Mouse (Mus musculus): ENCODE results near the gene Lrrc36. TPM values are rescaled to one million over a fixed set of nuclear protein-coding genes. Genes with fewer than 3 reads are reported as not detected.

Gene Lrrc36
- polyA plus RNA-seq, 1 experiment = not detected

GRCm38 (mm10) chr8:105419800-105420199 lies 6.4 kb downstream of the Lrrc36 start:
- TF ChIP-seq FLI1 (IDR thresholded peaks at IDR 0.05; ENCODE audit: low read length) (no peak), GATA1 (IDR thresholded peaks at IDR 0.05; ENCODE audit: borderline replicate concordance, low read length) (no peak)
- Histone ChIP-seq H3K4me3 (replicated peaks) (no peak overlapping the region), H3K4me1 (no peaks in the 10 kb centered on the region), H3K36me3 (replicated peaks; ENCODE audit: low read length) (no peaks in the 10 kb centered on the region), H3K9me3 (peaks cover 15% of the 10 kb centered on the region), H3K27me3 (replicated peaks) (peaks cover 18% of the 10 kb centered on the region)

- no peak overlapping the region for H3K4me3 ChIP-seq (replicated peaks)
- no peaks in the 10 kb centered on the region for H3K4me1 ChIP-seq
- no peak for TF ChIP-seq GATA1 (IDR thresholded peaks at IDR 0.05; ENCODE audit: borderline replicate concordance, low read length)
- no peak for TF ChIP-seq FLI1 (IDR thresholded peaks at IDR 0.05; ENCODE audit: low read length)
- H3K36me3 ChIP-seq (replicated peaks; ENCODE audit: low read length) = no peaks in the 10 kb centered on the region
- peaks cover 16% of the 10 kb centered on the region for H3K27me3 ChIP-seq (replicated peaks)
- H3K9me3 ChIP-seq = peaks cover 11% of the 10 kb centered on the region
Measured at GRCm38 (mm10) chr8:105422006-105422405, 8.6 kb downstream of the Lrrc36 start.

GRCm38 (mm10) chr8:105426878-105427277 lies 13.5 kb downstream of the Lrrc36 start:
- H3K4me1 ChIP-seq = peaks cover 7% of the 10 kb centered on the region
- H3K27me3 ChIP-seq (replicated peaks) = peaks cover 18% of the 10 kb centered on the region
- H3K4me3 ChIP-seq (replicated peaks) = no peak overlapping the region
- H3K36me3 ChIP-seq (replicated peaks; ENCODE audit: low read length) = no peaks in the 10 kb centered on the region
- 0 out of 2 replicates have a peak, but pooled peaks cover under 1% of the 10 kb centered on the region for H3K9me3 ChIP-seq
- TF ChIP-seq GATA1 (IDR thresholded peaks at IDR 0.05; ENCODE audit: borderline replicate concordance, low read length) = no peak
- TF ChIP-seq FLI1 (IDR thresholded peaks at IDR 0.05; ENCODE audit: low read length) = no peak

GRCm38 (mm10) chr8:105431743-105432515 lies 18.6 kb downstream of the Lrrc36 start:
- Histone ChIP-seq H3K4me1 (peaks cover 7% of the 10 kb centered on the region), H3K4me3 (replicated peaks) (no peak overlapping the region), H3K9me3 (no peaks in the 10 kb centered on the region), H3K36me3 (replicated peaks; ENCODE audit: low read length) (no peaks in the 10 kb centered on the region), H3K27me3 (replicated peaks) (peaks cover 33% of the 10 kb centered on the region)
- no peak for TF ChIP-seq GATA1 (IDR thresholded peaks at IDR 0.05; ENCODE audit: borderline replicate concordance, low read length)
- no peak for TF ChIP-seq FLI1 (IDR thresholded peaks at IDR 0.05; ENCODE audit: low read length)

GRCm38 (mm10) chr8:105433021-105433420 lies 19.6 kb downstream of the Lrrc36 start:
- TF ChIP-seq FLI1 (IDR thresholded peaks at IDR 0.05; ENCODE audit: low read length) (no peak), GATA1 (IDR thresholded peaks at IDR 0.05; ENCODE audit: borderline replicate concordance, low read length) (no peak)
- H3K4me1 ChIP-seq = peaks cover 7% of the 10 kb centered on the region
- no peaks in the 10 kb centered on the region for H3K36me3 ChIP-seq (replicated peaks; ENCODE audit: low read length)
- no peaks in the 10 kb centered on the region for H3K9me3 ChIP-seq
- H3K27me3 ChIP-seq (replicated peaks) = peaks cover 36% of the 10 kb centered on the region
- H3K4me3 ChIP-seq (replicated peaks) = no peak overlapping the region

- Histone ChIP-seq H3K36me3 (replicated peaks; ENCODE audit: low read length) (no peaks in the 10 kb centered on the region), H3K4me1 (peaks cover 7% of the 10 kb centered on the region)
- no peak for TF ChIP-seq GATA1 (IDR thresholded peaks at IDR 0.05; ENCODE audit: borderline replicate concordance, low read length)
- TF ChIP-seq FLI1 (IDR thresholded peaks at IDR 0.05; ENCODE audit: low read length) = no peak
Measured at GRCm38 (mm10) chr8:105433511-105433910, 20.1 kb downstream of the Lrrc36 start.

GRCm38 (mm10) chr8:105434136-105434535 lies 20.8 kb downstream of the Lrrc36 start:
- Histone ChIP-seq H3K9me3 (no peaks in the 10 kb centered on the region), H3K27me3 (replicated peaks) (peaks cover 35% of the 10 kb centered on the region), H3K36me3 (replicated peaks; ENCODE audit: low read length) (no peaks in the 10 kb centered on the region), H3K4me3 (replicated peaks) (no peak overlapping the region), H3K4me1 (peaks cover 4% of the 10 kb centered on the region)
- TF ChIP-seq FLI1 (IDR thresholded peaks at IDR 0.05; ENCODE audit: low read length) (no peak), GATA1 (IDR thresholded peaks at IDR 0.05; ENCODE audit: borderline replicate concordance, low read length) (no peak)

More at GRCm38 (mm10) chr8:105433511-105433910, 20.1 kb downstream of the Lrrc36 start:
- H3K4me3 ChIP-seq (replicated peaks) = no peak overlapping the region
- H3K27me3 ChIP-seq (replicated peaks) = peaks cover 36% of the 10 kb centered on the region
- no peaks in the 10 kb centered on the region for H3K9me3 ChIP-seq

GRCm38 (mm10) chr8:105436218-105436617 lies 22.8 kb downstream of the Lrrc36 start:
- TF ChIP-seq FLI1 (IDR thresholded peaks at IDR 0.05; ENCODE audit: low read length) (no peak), GATA1 (IDR thresholded peaks at IDR 0.05; ENCODE audit: borderline replicate concordance, low read length) (no peak)
- Histone ChIP-seq H3K27me3 (replicated peaks) (peaks cover 37% of the 10 kb centered on the region), H3K4me3 (replicated peaks) (no peak overlapping the region), H3K9me3 (no peaks in the 10 kb centered on the region), H3K4me1 (no peaks in the 10 kb centered on the region), H3K36me3 (replicated peaks; ENCODE audit: low read length) (no peaks in the 10 kb centered on the region)

- Histone ChIP-seq H3K36me3 (replicated peaks; ENCODE audit: low read length) (no peaks in the 10 kb centered on the region), H3K4me1 (no peaks in the 10 kb centered on the region), H3K27me3 (replicated peaks) (peaks cover 39% of the 10 kb centered on the region), H3K4me3 (replicated peaks) (no peak overlapping the region), H3K9me3 (no peaks in the 10 kb centered on the region)
- TF ChIP-seq GATA1 (IDR thresholded peaks at IDR 0.05; ENCODE audit: borderline replicate concordance, low read length) = no peak
- TF ChIP-seq FLI1 (IDR thresholded peaks at IDR 0.05; ENCODE audit: low read length) = no peak
Measured at GRCm38 (mm10) chr8:105437078-105437748, 23.8 kb downstream of the Lrrc36 start.

- H3K9me3 ChIP-seq = no peaks in the 10 kb centered on the region
- TF ChIP-seq FLI1 (IDR thresholded peaks at IDR 0.05; ENCODE audit: low read length) = no peak
- no peak for TF ChIP-seq GATA1 (IDR thresholded peaks at IDR 0.05; ENCODE audit: borderline replicate concordance, low read length)
- no peaks in the 10 kb centered on the region for H3K36me3 ChIP-seq (replicated peaks; ENCODE audit: low read length)
- peaks cover 45% of the 10 kb centered on the region for H3K27me3 ChIP-seq (replicated peaks)
- no peak overlapping the region for H3K4me3 ChIP-seq (replicated peaks)
- H3K4me1 ChIP-seq = no peaks in the 10 kb centered on the region
Measured at GRCm38 (mm10) chr8:105438865-105439264, 25.5 kb downstream of the Lrrc36 start.
